Mouse (Mus musculus) frontal cortex, postnatal 25 days (tissue): ENCODE measurements around the gene Ston1.

Experiments used
- DNase-seq, 2 experiments: peaks; one replicate each; pipeline ENCODE4 v3.0.0; 2022; ENCODE audit warnings: low spot score in 2 of 2

The Ston1 gene

GRCm38 (mm10) chr17:88597222-88598055 is at the start of gene Ston1:
Ston1 (plus strand) TSS chr17:88597684.
- DNase-seq: no peak

GRCm38 (mm10) chr17:88549411-88550191 is 47.9 kb upstream of the Ston1 start:
- no peak for DNase-seq

DNA sequence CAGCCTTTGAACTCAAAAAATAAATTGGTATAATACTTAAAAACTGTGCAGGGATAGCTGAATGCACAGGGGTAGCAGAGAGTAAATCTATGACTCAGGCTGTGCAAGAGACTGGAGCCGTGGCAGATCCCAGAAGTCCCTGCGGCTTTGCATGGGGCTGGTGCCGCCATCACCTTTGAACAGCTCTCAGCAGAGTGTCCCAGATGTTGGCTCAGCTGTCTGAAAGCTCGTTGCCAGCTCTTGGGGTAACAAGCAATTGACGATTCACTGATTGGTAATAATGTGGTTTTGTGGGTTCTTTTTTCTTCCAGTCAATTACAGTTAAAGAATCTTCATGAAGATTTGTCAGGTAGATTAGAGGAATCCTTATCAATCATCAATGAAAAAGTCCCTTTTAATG is 47.1 kb upstream of the Ston1 start:
- no peak for DNase-seq

DNA sequence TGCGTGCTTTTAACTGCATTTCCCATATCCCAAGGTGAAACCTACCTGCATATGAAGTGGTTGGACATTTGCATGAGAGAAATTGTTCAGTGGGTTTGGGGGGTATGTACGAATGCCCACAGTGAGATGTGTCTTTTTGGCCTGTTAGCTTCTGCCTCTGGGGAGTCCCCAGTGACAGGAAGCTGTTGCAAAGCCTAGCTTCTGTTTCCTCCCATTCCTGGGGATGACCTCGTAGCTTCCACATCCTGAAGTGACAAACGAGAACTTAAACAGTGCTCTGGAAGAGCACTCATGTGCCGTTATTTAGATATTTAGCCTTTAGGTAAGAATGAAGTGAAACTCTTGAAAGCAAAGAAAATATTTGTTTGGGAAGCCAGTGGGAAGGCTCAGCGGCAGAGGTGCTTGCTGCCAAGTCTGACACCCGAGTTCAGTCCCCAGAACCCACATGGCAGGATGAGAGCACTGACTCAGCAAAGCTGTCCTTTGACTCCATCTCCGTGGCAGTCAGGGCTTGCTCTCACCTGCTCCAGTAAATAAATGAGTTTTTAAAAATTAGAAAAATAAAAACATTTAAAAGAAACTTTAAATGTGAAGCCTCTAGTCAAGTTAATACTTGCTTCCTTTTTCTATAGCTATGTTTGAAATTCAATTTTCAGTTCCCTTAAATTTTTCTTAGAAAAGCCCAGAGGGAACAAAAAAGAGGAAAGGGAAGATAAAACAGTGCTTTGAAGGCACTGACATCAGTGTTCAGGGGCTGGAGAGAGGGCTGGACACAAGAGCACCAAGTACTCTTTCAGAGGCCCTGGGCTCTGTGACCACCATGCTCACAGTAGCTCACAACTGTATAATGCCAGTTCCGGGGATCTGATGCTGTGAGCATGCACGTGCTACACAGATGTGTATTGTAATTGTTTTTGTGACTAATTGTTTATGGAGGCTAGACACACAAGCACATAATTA is 46.2 kb upstream of the Ston1 start:
- no peak for DNase-seq

DNA sequence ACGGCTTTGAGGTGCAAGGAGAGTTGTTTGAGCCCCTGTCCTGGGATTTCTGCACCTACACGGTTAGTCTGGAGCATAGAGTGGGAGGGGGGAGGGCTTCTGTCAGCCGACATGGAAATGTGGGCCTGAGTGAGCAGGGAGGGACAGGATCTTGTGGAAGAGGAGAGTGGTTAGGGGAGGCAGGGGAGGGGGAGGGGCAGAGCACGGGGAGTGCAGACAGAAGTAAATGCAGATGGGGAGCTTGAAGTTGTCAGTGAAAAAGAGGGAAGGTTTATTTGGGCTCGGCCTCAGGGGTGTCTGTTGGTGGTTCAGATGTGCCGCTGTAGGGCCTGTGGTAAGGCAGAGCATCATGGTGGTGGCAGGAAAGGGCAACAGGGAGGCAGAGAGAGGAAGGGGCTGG is 44.9 kb upstream of the Ston1 start:
- no peak for DNase-seq

DNA sequence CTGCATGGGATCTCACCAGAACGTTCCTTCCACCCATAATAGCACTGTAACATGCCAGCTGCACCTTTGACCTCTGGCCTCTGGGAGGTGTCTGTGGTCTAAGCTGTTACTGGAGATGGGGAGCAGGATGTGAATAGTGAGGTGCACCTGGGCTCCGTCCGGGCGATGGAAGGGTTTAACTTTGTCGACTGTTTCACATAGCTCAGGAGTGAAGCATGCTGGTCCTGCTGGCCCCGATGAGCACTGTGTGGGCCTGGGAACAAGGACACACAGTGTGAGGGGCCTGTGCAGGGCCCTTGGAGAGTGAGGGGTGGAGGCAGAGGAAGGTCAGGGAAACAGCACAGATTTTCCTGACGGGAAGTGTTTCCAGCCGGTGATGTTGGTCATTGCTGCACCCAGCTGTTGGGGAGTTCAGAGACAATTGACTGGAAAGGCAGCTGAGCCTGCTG is 44.5 kb upstream of the Ston1 start:
- no peak for DNase-seq

DNA sequence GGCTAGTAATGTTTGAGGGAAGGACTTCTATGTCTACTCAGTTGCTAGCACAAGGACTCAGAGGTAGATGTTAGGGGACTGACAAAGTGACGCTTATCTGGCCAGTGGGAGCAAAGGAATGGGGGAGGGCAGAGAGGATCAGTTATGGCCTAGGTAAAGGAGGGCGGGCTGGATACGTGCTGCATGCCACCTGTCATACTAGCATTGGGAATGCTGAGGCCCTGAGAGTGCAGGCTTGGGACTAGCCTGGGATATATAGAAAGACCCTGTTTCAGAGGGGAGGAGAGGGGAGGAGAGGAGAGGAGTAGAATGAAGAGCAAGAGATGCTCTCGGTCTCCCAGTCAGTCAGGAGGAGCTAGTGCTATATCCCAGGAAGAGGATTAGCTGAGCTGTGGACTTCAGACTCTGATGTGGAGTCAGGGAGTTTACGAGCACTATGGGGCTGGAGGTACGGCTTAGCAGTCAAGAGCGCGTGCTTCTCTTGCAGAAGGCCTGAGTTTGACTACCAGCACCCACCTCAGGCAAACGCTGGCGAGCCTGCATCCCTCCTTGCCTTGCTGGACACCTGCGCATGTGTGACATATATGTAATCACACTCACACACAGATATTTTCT is 43.9 kb upstream of the Ston1 start:
- no peak for DNase-seq

DNA sequence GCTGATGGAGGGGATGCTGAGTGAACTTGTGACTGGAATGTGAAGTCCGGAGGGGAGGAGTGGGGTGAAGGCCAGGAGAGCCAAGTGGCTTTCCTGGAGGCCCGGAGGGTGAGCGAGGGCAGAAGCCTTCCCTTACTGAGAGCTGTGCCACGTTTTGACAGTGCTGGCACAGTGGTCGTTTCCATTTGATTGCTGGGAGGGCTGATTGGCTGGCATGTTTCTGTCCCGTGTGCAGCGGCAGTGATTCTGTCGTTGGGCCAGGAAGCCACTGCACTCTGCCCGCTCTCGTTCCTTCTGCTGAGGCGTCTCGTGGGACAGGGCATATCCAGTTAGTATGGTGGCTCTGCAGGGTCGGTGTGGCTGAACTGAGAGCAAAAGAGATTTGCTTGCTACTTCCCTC is 41.3 kb upstream of the Ston1 start:
- no peak for DNase-seq

DNA sequence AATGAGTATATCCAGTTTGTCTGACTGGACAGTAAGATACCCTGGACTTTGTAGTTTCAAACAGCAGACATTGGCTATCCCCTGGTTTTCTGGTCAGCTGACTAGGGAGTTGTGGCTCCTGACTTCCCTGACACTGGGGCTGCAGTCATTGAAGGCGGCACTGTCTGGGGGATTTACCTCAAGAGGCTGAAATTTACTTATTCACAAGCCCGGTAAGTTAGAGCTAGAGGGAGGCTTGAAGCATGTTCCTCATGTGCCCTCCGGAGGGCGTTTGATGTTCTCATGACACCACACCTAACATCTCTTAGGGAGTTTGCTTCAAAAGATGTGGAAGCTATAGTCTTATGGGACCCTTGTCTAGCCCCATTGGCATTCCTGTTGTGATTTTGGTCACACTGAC is 40.8 kb upstream of the Ston1 start:
- no peak for DNase-seq

DNA sequence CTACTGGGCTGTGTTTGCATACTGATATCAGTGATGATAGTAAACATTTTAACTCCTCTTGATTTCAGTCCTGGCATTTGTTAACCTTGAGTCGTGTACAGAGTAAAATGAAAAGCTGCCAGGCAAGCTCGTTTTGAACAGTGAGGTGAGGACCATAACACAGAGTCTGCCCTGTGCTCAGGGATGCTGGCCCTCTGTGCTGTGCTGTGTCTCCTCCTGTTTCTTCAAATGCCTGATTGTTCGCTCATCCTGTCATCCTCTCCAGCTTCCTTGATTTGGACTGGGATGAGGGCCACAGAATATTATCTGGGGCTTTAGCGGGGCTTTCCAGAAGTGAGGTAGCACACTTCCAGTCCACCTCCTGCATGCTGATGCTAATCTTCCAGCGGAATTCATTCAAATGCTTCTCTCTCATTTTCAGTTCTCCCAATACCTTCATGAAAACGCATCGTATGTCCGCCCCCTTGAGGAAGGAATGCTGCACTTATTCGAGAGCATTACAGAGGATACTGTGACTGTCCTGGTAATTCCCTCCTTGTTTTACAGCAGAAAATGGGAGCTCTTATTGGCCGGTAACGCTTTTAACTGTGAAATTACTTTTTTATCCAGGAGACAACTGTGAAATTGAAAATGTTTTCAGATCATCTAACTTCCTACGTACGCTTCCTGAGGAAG is 39.2 kb upstream of the Ston1 start:
- DNase-seq: peak; percentile 32 to 52

- no peak for DNase-seq
Measured at GRCm38 (mm10) chr17:88563611-88564010, 33.9 kb upstream of the Ston1 start.

DNA sequence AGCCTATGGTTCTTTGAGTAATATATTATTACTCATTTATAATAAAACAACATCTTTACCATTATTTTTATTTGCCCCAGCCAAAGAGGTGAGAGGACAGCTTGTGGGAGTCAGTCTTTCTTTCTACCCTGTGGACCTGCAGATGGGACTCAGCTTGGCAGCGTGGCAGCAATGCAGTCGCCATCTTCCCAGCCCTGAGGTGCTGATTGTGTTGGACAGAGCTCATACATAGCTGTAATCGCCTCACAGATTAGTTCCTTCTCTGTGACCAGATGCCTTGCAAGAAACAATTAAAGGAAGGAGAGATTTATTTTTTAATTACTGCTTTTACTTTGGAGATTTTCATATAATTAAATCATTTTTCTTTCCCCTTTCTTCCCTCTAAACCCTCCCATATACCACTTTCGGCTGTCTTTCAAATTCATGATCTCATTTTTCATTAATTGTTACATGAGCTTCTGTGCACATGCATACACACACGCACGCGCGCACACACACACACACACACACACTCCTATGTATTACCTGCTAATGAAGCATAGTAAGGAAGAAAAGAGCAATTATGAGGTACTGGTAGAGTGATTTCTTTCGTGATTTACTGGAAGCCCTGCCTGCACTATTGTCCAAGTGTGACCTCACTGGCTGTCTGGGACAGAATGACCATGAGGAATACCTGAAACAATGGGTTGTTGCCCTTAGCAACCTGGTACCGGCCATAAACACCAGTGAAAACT is 27.5 kb upstream of the Ston1 start:
- no peak for DNase-seq

DNA sequence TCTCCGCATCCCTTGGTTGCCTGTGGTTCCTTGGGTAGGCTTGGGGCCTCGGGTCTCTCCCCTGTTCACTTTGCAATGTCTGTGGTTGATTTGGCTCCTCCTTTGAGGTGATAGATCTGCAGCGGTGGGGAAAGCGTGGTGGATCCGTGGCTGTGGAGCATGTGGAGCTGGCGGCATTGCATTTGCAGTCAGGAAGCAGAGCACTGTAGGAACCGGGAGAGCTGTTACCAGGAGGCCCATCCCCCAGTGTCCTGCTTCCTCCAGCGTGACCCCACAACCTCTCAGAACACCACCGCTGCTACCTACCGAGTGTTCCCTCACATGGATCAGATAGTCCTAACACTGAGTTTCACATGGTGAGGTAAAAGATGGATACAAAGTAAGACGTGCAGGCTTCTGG is 26.7 kb upstream of the Ston1 start:
- DNase-seq: no peak

DNA sequence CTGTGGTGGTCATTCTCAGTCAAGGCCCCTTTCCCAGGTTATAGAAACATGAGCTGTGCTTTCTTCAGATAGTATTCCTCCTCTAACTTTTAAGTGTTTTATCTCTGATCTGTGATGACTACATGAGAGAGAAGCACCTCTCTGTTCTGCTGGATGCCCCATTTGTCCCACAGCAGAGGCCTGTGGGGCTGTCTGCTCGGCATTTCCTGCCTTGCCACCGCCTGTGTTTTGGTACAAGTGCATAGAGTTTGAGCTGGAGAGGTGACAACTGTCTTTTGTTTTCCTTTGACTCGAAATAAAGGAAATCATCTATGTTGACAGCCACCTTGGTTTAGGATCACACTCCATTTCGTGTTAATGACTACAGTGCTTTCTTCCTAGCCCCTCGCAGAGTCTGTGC is 22.7 kb upstream of the Ston1 start:
- no peak for DNase-seq

GRCm38 (mm10) chr17:88578522-88579242 is 18.8 kb upstream of the Ston1 start:
- no peak for DNase-seq

GRCm38 (mm10) chr17:88580556-88580955 is 16.9 kb upstream of the Ston1 start:
- DNase-seq: no peak

DNA sequence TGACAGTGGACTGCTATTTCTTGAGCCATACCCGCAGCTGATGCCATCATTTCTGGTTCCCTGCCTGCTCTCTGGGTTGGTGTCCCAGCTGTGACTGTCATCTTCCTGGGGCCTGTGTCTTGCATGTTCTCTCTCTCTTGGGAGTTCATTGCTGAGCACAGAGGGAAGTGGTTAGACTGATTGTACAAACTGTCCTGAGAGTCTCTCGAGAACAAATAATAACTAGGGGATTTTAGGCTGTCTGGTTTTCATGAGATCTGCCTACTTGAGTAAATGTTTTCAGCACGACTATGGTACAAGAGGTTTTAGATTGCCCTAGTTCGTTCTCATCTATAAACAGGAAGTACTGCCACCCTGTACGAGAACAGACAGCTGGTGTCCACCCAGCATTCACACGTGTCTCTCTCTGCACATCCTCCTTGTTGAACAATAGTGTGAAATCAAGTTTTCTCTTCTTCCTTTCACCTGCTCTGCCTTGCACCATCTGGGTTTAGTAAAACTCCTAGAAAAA is 15.9 kb upstream of the Ston1 start:
- DNase-seq: no peak

DNA sequence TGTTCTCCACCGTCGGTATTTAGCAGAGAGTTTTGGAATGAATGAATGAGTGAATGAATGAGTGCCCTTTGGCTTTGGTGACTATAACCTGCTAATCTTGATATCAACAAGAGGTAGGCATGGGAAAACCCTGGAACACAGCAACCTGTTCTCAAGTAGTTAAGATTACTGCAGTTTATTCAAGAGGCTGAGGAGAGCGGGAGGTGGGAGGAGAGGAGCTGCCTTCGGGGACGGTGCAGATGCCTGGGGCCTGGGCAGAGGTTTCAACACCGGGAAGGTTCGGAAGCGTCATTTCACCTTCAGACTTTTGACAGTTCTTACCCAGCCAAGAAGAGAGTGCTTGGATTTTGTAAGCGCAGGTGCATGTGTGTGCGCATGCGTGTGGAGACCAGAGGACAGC is 14.5 kb upstream of the Ston1 start:
- no peak for DNase-seq

- DNase-seq: no peak
Measured at GRCm38 (mm10) chr17:88583411-88583810, 14.1 kb upstream of the Ston1 start.
